16 mouse cellular contexts compared by ENCODE assay signal in the genomic region with DNA sequence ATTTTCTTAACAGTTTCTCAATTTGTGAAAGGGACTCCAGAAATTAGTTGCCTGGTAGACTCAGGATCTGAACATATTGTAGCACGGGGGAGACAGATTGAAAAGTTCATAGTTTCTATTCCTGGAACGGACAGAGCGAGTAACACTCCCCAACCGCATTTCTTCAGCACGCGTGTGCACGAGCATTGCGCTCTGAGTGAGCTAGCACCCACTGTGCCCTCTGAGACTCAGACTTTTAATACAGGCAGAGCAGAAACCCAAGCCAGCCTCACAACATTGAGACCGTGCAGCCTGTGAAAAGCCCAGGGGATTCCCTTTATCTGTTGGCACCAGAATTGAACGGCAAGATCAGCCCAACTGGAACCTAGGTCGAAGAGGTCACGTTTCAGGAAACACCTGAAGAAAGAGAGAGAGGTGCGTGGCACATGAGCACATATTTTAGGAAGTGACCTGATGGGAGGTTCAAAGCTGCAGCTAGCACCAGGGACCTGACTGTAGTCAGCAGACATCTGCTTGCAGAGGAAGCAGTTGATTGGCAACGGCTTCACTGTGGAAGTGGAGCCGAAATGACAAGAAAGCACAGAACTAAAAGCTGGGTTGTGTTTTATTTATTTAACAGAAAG.
A peak's percentile ranks its signal among the peaks of the same experiment; 100 is the strongest.
DNase-seq lines count a peak whose midpoint lies in the region; ATAC-seq and TF ChIP-seq lines count a peak whose summit lies in the region.
"Had no signal": no experiment of that assay in that cellular context is flagged by ENCODE, and none has a peak within 500 bp of the region (broad histone marks: within the 10 kb centered on the region; RNA-seq: fewer than 3 reads in every experiment).

No protein-coding gene starts in this region.

- H3K27ac ChIP-seq in thymus, adult 2 months (ENCODE audit: control insufficient read depth, insufficient read depth, low read length): no peak overlapping the region
- H3K27ac ChIP-seq: heart, embryonic 13.5 days; stomach, postnatal 0 days had no signal

- peak; percentile 34 for DNase-seq in embryo, embryonic 10.5 days (ENCODE audit: low spot score)
- no peak for DNase-seq in embryo, embryonic 10 days (ENCODE audit: low spot score)
- peak; percentile 6 for DNase-seq in thymus, adult 2 months
- DNase-seq in thymus, adult 18-20 months: no peak
- DNase-seq in lung, postnatal 25 days (ENCODE audit: low spot score): no peak
- no peak for DNase-seq in cerebellum, adult 9-10 months
- DNase-seq in adrenal gland, adult 2 months: no peak
- DNase-seq: cerebellum, postnatal 25 days; kidney, adult 18-20 months; lung, adult 18-20 months had no signal

- WGBS in thymus, adult 2 months: 3% methylated on average over 15 of the region's 15 CpGs

- H3K4me1 ChIP-seq in thymus, adult 2 months (replicated peaks; ENCODE audit: control insufficient read depth, insufficient read depth, low read length): peaks cover 11% of the 10 kb centered on the region

- no peaks in the 10 kb centered on the region for H3K36me3 ChIP-seq in thymus, adult 2 months (ENCODE audit: control insufficient read depth, insufficient read depth, low read length)

- ATAC-seq in megakaryocyte, adult 5-6 weeks (ENCODE audit: poor library complexity, severe bottlenecking): peak; percentile 53
- ATAC-seq: activated CD4-positive, CD25-positive, alpha-beta regulatory T cell, adult 4 months had no signal

- no peaks in the 10 kb centered on the region; the same call in 1 of the 2 replicates for H3K27me3 ChIP-seq in thymus, adult 2 months (ENCODE audit: control insufficient read depth, insufficient read depth, low read length)
- H3K27me3 ChIP-seq: heart, embryonic 13.5 days had no signal

- no peak for TF ChIP-seq POLR2A in thymus, adult 2 months (IDR thresholded peaks at IDR 0.05; ENCODE audit: control insufficient read depth, extremely low read depth, insufficient read depth, low read length, poor library complexity)

- no peak overlapping the region for H3K4me3 ChIP-seq in thymus, adult 2 months (ENCODE audit: control insufficient read depth, insufficient read depth, low read length)
- H3K4me3 ChIP-seq: erythroblast, embryonic 14.5 days; heart, embryonic 13.5 days; myocyte had no signal

- TF ChIP-seq CTCF in thymus, adult 2 months (IDR thresholded peaks at IDR 0.05; ENCODE audit: borderline replicate concordance, control insufficient read depth, extremely low read depth, insufficient read depth, low read length, poor library complexity): no peak

Comparison
In these comparisons a context has a peak if more than half of its experiments do, and no peak if none do; other contexts are left out.
1. DNase-seq: peak in embryo, embryonic 10.5 days (single experiment) and thymus, adult 2 months (single experiment); none in embryo, embryonic 10 days (single experiment), thymus, adult 18-20 months (0 of 2), lung, postnatal 25 days (single experiment), cerebellum, adult 9-10 months (single experiment) and adrenal gland, adult 2 months (single experiment).